Mouse (Mus musculus) forebrain, embryonic 16.5 days (tissue): ENCODE data around the gene Olfr916. TPM values are rescaled to one million over a fixed set of nuclear protein-coding genes. Genes with fewer than 3 reads are reported as not detected.

Source experiments
- ATAC-seq: fragments of 200-750 bp; cut with Nextera tagmentation; 2 replicates; pipeline ENCODE4 v1.8.0; 2017; ENCODE audit warnings: mild to moderate bottlenecking, moderate library complexity
- H3K27ac ChIP-seq: fragments of 300-500 bp; sonication (generic); 2 replicates; pipeline ENCODE4 v1.5.1; 2014; ENCODE audit warnings: low read length, control low read depth
- H3K27me3 ChIP-seq: fragments of 300-500 bp; sonication (generic); replicated peaks from 2 replicates; pipeline ENCODE4 v1.6.1; 2014; ENCODE audit warnings: low read length; ENCODE audit not compliant: control insufficient read depth, insufficient read depth
- H3K36me3 ChIP-seq: fragments of 300-500 bp; sonication (generic); 2 replicates; pipeline ENCODE4 v1.6.1; 2014; ENCODE audit not compliant: control insufficient read depth, insufficient read depth
- H3K4me1 ChIP-seq: fragments of 300-500 bp; sonication (generic); replicated peaks from 2 replicates; pipeline ENCODE4 v1.6.1; 2014; ENCODE audit warnings: low read length; ENCODE audit not compliant: control insufficient read depth, insufficient read depth
- H3K4me2 ChIP-seq: fragments of 300-500 bp; sonication (generic); 2 replicates; pipeline ENCODE4 v1.6.1; 2014; ENCODE audit warnings: mild to moderate bottlenecking, low read length, control low read depth
- H3K4me3 ChIP-seq: fragments of 300-500 bp; sonication (generic); replicated peaks from 2 replicates; pipeline ENCODE4 v1.5.1; 2014; ENCODE audit warnings: mild to moderate bottlenecking, low read length, control low read depth
- H3K9ac ChIP-seq: fragments of 300-500 bp; sonication (generic); replicated peaks from 2 replicates; pipeline ENCODE4 v1.6.1; 2014; ENCODE audit warnings: low read depth, low read length, control low read depth
- H3K9me3 ChIP-seq: fragments of 300-500 bp; sonication (generic); 2 replicates; pipeline ENCODE4 v1.6.1; 2016; ENCODE audit warnings: low read length; ENCODE audit not compliant: control insufficient read depth
- WGBS: fragments of 180-500 bp; shearing (Covaris S2); extraction: QIAGEN DNeasy Blood & Tissue Kit; methylation state at CpG from one replicate; pipeline ENCODE4 v1.1.7; 2014; 5-methylcytosine and 5-hydroxymethylcytosine counted together
- polyA plus RNA-seq: library from polyadenylated mRNA; unstranded; fragments of >200 nt; fragmentation: Nextera tagmentation; extraction: Ambion mirVana; gene quantifications from 2 replicates; pipeline ENCODE4 v1.2.1, GENCODE M21; 2015

Olfr916 gene
- not detected in 2 replicates for polyA plus RNA-seq

- Histone ChIP-seq H3K9me3 (no peaks in the 10 kb centered on the region), H3K36me3 (no peaks in the 10 kb centered on the region), H3K4me1 (no peaks in the 10 kb centered on the region), H3K27ac (no peak within 1 kb of the TSS), H3K9ac (no peak within 1 kb of the TSS), H3K27me3 (no peaks in the 10 kb centered on the region), H3K4me2 (no peak within 1 kb of the TSS), H3K4me3 (no peak within 1 kb of the TSS)
- 56% methylated on average over 1 of the region's 1 CpGs for WGBS
- ATAC-seq = no peak
These were observed at the start of gene Olfr916 for GRCm38 (mm10) chr9:38659775-38660174. Gene Olfr916, minus strand, starts transcription at chr9:38659875.

- WGBS = 83% methylated on average over 2 of the region's 2 CpGs
- H3K36me3 ChIP-seq = no peaks in the 10 kb centered on the region
These were observed 14.8 kb upstream of the Olfr916 start, which contains the start of gene Olfr918 for GRCm38 (mm10) chr9:38674501-38674900. Gene Olfr918, minus strand, starts transcription at chr9:38674601.

GRCm38 (mm10) chr9:38672887-38673286 is 13.2 kb upstream of the Olfr916 start:
- Histone ChIP-seq H3K4me3 (no peak overlapping the region), H3K4me2 (no peak overlapping the region), H3K27me3 (no peaks in the 10 kb centered on the region), H3K9me3 (no peaks in the 10 kb centered on the region), H3K9ac (no peak overlapping the region), H3K27ac (no peak overlapping the region), H3K4me1 (no peaks in the 10 kb centered on the region), H3K36me3 (no peaks in the 10 kb centered on the region)
- 89% methylated on average over 2 of the region's 2 CpGs for WGBS
- no peak for ATAC-seq

More at GRCm38 (mm10) chr9:38674501-38674900, 14.8 kb upstream of the Olfr916 start, which contains the start of gene Olfr918:
- H3K27me3 ChIP-seq = no peaks in the 10 kb centered on the region
- no peaks in the 10 kb centered on the region for H3K4me1 ChIP-seq
- no peak within 1 kb of the TSS for H3K4me3 ChIP-seq
- no peak within 1 kb of the TSS for H3K27ac ChIP-seq
- no peak for ATAC-seq
- H3K9me3 ChIP-seq = no peaks in the 10 kb centered on the region
- H3K9ac ChIP-seq = no peak within 1 kb of the TSS
- no peak within 1 kb of the TSS for H3K4me2 ChIP-seq

- Histone ChIP-seq H3K9me3 (no peaks in the 10 kb centered on the region), H3K36me3 (no peaks in the 10 kb centered on the region), H3K4me3 (no peak within 1 kb of the TSS), H3K27ac (no peak within 1 kb of the TSS), H3K27me3 (no peaks in the 10 kb centered on the region), H3K4me1 (no peaks in the 10 kb centered on the region), H3K4me2 (no peak within 1 kb of the TSS), H3K9ac (no peak within 1 kb of the TSS)
- 81% methylated on average over 1 of the region's 1 CpGs for WGBS
- ATAC-seq = no peak
These were observed 6.1 kb upstream of the Olfr916 start, which contains the start of gene Olfr917 for GRCm38 (mm10) chr9:38665742-38666141. Gene Olfr917, minus strand, starts transcription at chr9:38665842.

- ATAC-seq = no peak
These were observed 27.3 kb downstream of the Olfr916 start for GRCm38 (mm10) chr9:38632406-38632805.

More at GRCm38 (mm10) chr9:38632406-38632805, 27.3 kb downstream of the Olfr916 start:
- Histone ChIP-seq H3K27ac (no peak overlapping the region), H3K4me3 (no peak overlapping the region), H3K9me3 (peaks cover 2% of the 10 kb centered on the region; the same call in 1 of the 2 replicates), H3K36me3 (no peaks in the 10 kb centered on the region), H3K9ac (no peak overlapping the region), H3K4me1 (no peaks in the 10 kb centered on the region), H3K27me3 (no peaks in the 10 kb centered on the region), H3K4me2 (no peak overlapping the region)
- WGBS = 72% methylated on average over 4 of the region's 4 CpGs

Other genes with a start within 250 kb of the Olfr916 start
- not detected in 2 replicates for gene Olfr901, start 230.4 kb downstream of the Olfr916 start, polyA plus RNA-seq
- not detected in 2 replicates for gene Olfr902, start 212.2 kb downstream of the Olfr916 start, polyA plus RNA-seq
- gene Olfr904, start 196.7 kb downstream of the Olfr916 start, polyA plus RNA-seq = not detected in 2 replicates
- gene Olfr905, start 188.8 kb downstream of the Olfr916 start, polyA plus RNA-seq = not detected in 2 replicates
- not detected in 2 replicates for gene Olfr906, start 172.8 kb downstream of the Olfr916 start, polyA plus RNA-seq
- gene Olfr907, start 164.1 kb downstream of the Olfr916 start, polyA plus RNA-seq = not detected in 2 replicates
- gene Olfr911-ps1, start 138.3 kb downstream of the Olfr916 start, polyA plus RNA-seq = not detected in 2 replicates
- not detected in 2 replicates for gene Olfr910, start 122.0 kb downstream of the Olfr916 start, polyA plus RNA-seq
- not detected in 2 replicates for gene Olfr912, start 79.7 kb downstream of the Olfr916 start, polyA plus RNA-seq
- not detected in 2 replicates for gene Olfr913, start 67.1 kb downstream of the Olfr916 start, polyA plus RNA-seq
- not detected in 2 replicates for gene Olfr914, start 54.8 kb downstream of the Olfr916 start, polyA plus RNA-seq
- gene Olfr917, start 6.0 kb upstream of the Olfr916 start, polyA plus RNA-seq = not detected in 2 replicates
- not detected in 2 replicates for gene Olfr918, start 14.7 kb upstream of the Olfr916 start, polyA plus RNA-seq
- gene Olfr919, start 43.8 kb upstream of the Olfr916 start, polyA plus RNA-seq = not detected in 2 replicates
- gene Vwa5a, start 58.4 kb upstream of the Olfr916 start, polyA plus RNA-seq = 4.8 and 8.0 TPM in 2 replicates
- gene Olfr920, start 92.4 kb upstream of the Olfr916 start, polyA plus RNA-seq = not detected in 2 replicates
- not detected in 2 replicates for gene Olfr921, start 113.2 kb upstream of the Olfr916 start, polyA plus RNA-seq
- not detected in 2 replicates for gene Olfr922, start 154.7 kb upstream of the Olfr916 start, polyA plus RNA-seq
- gene Olfr923, start 166.7 kb upstream of the Olfr916 start, polyA plus RNA-seq = not detected in 2 replicates
- gene Olfr924, start 184.6 kb upstream of the Olfr916 start, polyA plus RNA-seq = not detected in 2 replicates
- not detected in 2 replicates for gene Olfr26, start 195.2 kb upstream of the Olfr916 start, polyA plus RNA-seq
- gene Olfr926, start 217.3 kb upstream of the Olfr916 start, polyA plus RNA-seq = not detected in 2 replicates